Mouse (Mus musculus) C2C12 (cell line): Measurements from ENCODE around the gene Pigb. TPM values are rescaled to one million over a fixed set of nuclear protein-coding genes. Genes with fewer than 3 reads are reported as not detected.
"Not testable (repeated sequence)": the region's sequence is repeated elsewhere in the genome, so short reads cannot be mapped to it uniquely, and the experiment has no call there.

Source experiments
- H3K27me3 ChIP-seq: one replicate; pipeline ENCODE4 v1.6.1; 2011; ENCODE audit not compliant: control insufficient read depth, insufficient read depth, insufficient read length
- H3K36me3 ChIP-seq: one replicate; pipeline ENCODE4 v1.6.1; 2011; ENCODE audit not compliant: control insufficient read depth, insufficient read depth
- H3K4me3 ChIP-seq: one replicate; pipeline ENCODE4 v1.5.1; 2011; ENCODE audit warnings: mild to moderate bottlenecking, control low read depth; ENCODE audit not compliant: poor library complexity, insufficient read depth, severe bottlenecking
- H3K79me2 ChIP-seq: one replicate; pipeline ENCODE4 v1.6.1; 2011; ENCODE audit not compliant: control insufficient read depth, insufficient read depth
- H3K79me3 ChIP-seq: one replicate; pipeline ENCODE4 v1.6.1; 2011; ENCODE audit warnings: low read depth, control low read depth
- H3ac ChIP-seq: one replicate; pipeline ENCODE3; 2011; ENCODE audit warnings: low read depth; ENCODE audit not compliant: control insufficient read depth, insufficient read length
- CEBPB ChIP-seq: IDR thresholded peaks from one replicate; pipeline ENCODE4 v1.6.1; 2011; ENCODE audit warnings: low read depth, mild to moderate bottlenecking, control low read depth, moderate library complexity
- CTCF ChIP-seq: IDR thresholded peaks from one replicate; pipeline ENCODE4 v1.5.1; 2011; ENCODE audit not compliant: control insufficient read depth, insufficient read depth, insufficient read length
- FOSL1 ChIP-seq: IDR thresholded peaks from one replicate; pipeline ENCODE4 v1.8.0; 2011; ENCODE audit warnings: mild to moderate bottlenecking, low read length; ENCODE audit not compliant: poor library complexity, insufficient read depth, severe bottlenecking
- MAX ChIP-seq: IDR thresholded peaks from one replicate; pipeline ENCODE4 v1.6.1; 2011; ENCODE audit warnings: mild to moderate bottlenecking, control low read depth
- MYOD1 ChIP-seq: IDR thresholded peaks from one replicate; pipeline ENCODE4 v1.6.1; 2011; ENCODE audit warnings: low read depth; ENCODE audit not compliant: control insufficient read depth, insufficient read length
- MYOG ChIP-seq: IDR thresholded peaks from one replicate; pipeline ENCODE4 v1.6.1; 2011; ENCODE audit not compliant: control insufficient read depth, insufficient read length; ENCODE audit errors: extremely low read depth
- USF1 ChIP-seq: IDR thresholded peaks from one replicate; pipeline ENCODE4 v1.6.1; 2011; ENCODE audit warnings: low read depth, mild to moderate bottlenecking, control low read depth, moderate library complexity
- polyA plus RNA-seq: library from polyadenylated mRNA; unstranded; fragments of >200 nt; fragmentation: generic; extraction: Trizol; gene quantifications from one replicate; pipeline ENCODE4 v1.2.1, GENCODE M21; 2012; ENCODE audit warnings: missing spikeins

The Pigb gene
- polyA plus RNA-seq, 1 experiment, result 5.9 TPM

- Histone ChIP-seq H3ac (no peak overlapping the region), H3K79me2 (no peaks in the 10 kb centered on the region)
Measured at GRCm38 (mm10) chr9:73083956-73084355, 43.8 kb upstream of the Pigb start.

GRCm38 (mm10) chr9:73082291-73083000 lies 42.3 kb upstream of the Pigb start:
- TF ChIP-seq MYOG (no peak), CEBPB (no peak)
- Histone ChIP-seq H3K27me3 (peaks cover 19% of the 10 kb centered on the region), H3K79me2 (no peaks in the 10 kb centered on the region), H3K36me3 (no peaks in the 10 kb centered on the region), H3ac (no peak overlapping the region), H3K79me3 (no peaks in the 10 kb centered on the region), H3K4me3 (no peak overlapping the region)

More at GRCm38 (mm10) chr9:73083956-73084355, 43.8 kb upstream of the Pigb start:
- no peak overlapping the region for H3K4me3 ChIP-seq
- peaks cover 20% of the 10 kb centered on the region for H3K27me3 ChIP-seq
- no peak for TF ChIP-seq FOSL1
- TF ChIP-seq MAX, result no peak
- TF ChIP-seq MYOD1, result no peak
- no peak for TF ChIP-seq CTCF
- no peak for TF ChIP-seq USF1
- TF ChIP-seq MYOG, result no peak
- no peak for TF ChIP-seq CEBPB
- H3K79me3 ChIP-seq, result no peaks in the 10 kb centered on the region
- no peaks in the 10 kb centered on the region for H3K36me3 ChIP-seq

GRCm38 (mm10) chr9:73079801-73080325 lies 39.7 kb upstream of the Pigb start:
- Histone ChIP-seq H3ac (no peak overlapping the region), H3K4me3 (no peak overlapping the region), H3K27me3 (peaks cover 29% of the 10 kb centered on the region), H3K79me2 (no peaks in the 10 kb centered on the region), H3K36me3 (no peaks in the 10 kb centered on the region), H3K79me3 (no peaks in the 10 kb centered on the region)
- no peak for TF ChIP-seq CEBPB

GRCm38 (mm10) chr9:73079349-73079748 lies 39.2 kb upstream of the Pigb start:
- H3K79me3 ChIP-seq, H3ac ChIP-seq, H3K79me2 ChIP-seq, H3K4me3 ChIP-seq, H3K36me3 ChIP-seq: not testable (repeated sequence)
- peaks cover 30% of the 10 kb centered on the region for H3K27me3 ChIP-seq

GRCm38 (mm10) chr9:73073169-73073568 lies 33.0 kb upstream of the Pigb start:
- Histone ChIP-seq H3ac (no peak overlapping the region), H3K27me3 (peaks cover 36% of the 10 kb centered on the region), H3K79me2 (no peaks in the 10 kb centered on the region), H3K4me3 (no peak overlapping the region), H3K79me3 (no peaks in the 10 kb centered on the region), H3K36me3 (no peaks in the 10 kb centered on the region)
- no peak for TF ChIP-seq MYOG
- no peak for TF ChIP-seq FOSL1
- no peak for TF ChIP-seq USF1
- TF ChIP-seq CEBPB, result no peak
- TF ChIP-seq MAX, result no peak
- no peak for TF ChIP-seq CTCF
- no peak for TF ChIP-seq MYOD1

GRCm38 (mm10) chr9:73072426-73072825 lies 32.2 kb upstream of the Pigb start:
- peaks cover 36% of the 10 kb centered on the region for H3K27me3 ChIP-seq
- H3K36me3 ChIP-seq, result no peaks in the 10 kb centered on the region
- no peak for TF ChIP-seq MYOD1
- TF ChIP-seq USF1, result no peak
- TF ChIP-seq FOSL1, result no peak
- no peak for TF ChIP-seq CTCF
- TF ChIP-seq CEBPB, result no peak
- no peak for TF ChIP-seq MAX
- TF ChIP-seq MYOG, result no peak
- no peaks in the 10 kb centered on the region for H3K79me3 ChIP-seq
- H3K79me2 ChIP-seq, result no peaks in the 10 kb centered on the region
- no peak overlapping the region for H3K4me3 ChIP-seq
- no peak overlapping the region for H3ac ChIP-seq
